Mouse (Mus musculus) olfactory bulb, adult 2 months (tissue): Measurements from ENCODE around the gene Galk1.

ENCODE experiments used
- CTCF ChIP-seq: fragments of 200-500 bp; IDR thresholded peaks from 2 replicates; pipeline ENCODE4 v1.5.1; 2012; ENCODE audit warnings: low read depth, mild to moderate bottlenecking, low read length, moderate library complexity; ENCODE audit not compliant: insufficient read depth
- POLR2A ChIP-seq: fragments of 200-500 bp; IDR thresholded peaks from 2 replicates; pipeline ENCODE4 v1.6.1; 2012; ENCODE audit warnings: mild to moderate bottlenecking, low read depth, low read length, moderate library complexity; ENCODE audit not compliant: insufficient read depth

DNA sequence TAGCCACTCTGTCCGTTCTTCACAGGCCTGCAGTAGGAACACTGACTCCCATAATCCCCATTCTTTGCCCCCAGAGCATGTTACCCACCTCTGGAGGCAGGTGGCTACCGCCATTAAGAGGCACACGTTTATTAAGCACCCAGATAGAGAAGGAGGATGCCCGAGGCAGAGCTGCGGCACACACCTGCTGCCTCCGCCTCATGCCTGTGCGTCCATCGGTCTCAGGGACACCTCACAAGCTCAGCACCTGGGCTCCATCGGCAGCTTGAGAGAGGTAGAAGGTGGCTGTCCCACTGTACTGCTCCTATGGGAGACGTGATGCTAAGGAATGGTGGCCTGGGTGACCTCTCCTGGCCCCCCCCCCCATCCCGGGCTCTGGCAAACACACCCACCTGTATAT lies 4.1 kb downstream of the Galk1 start:
- TF ChIP-seq CTCF (no peak), POLR2A (no peak)
